Mouse (Mus musculus): ENCODE results near the gene Olfr675.
"Not testable (repeated sequence)": the region's sequence is repeated elsewhere in the genome, so short reads cannot be mapped to it uniquely, and the experiment has no call there.

Olfr675 gene

GRCm38 (mm10) chr7:105028360-105028759, at the start of gene Olfr675:
Gene Olfr675 (minus strand): TSS chr7:105028460.
- DNase-seq (ENCODE audit: low spot score in 2 of 2), result no peak

- DNase-seq (ENCODE audit: low spot score in 2 of 2), result no peak
These were observed 35.9 kb upstream of the Olfr675 start, which contains the start of gene Olfr678 for GRCm38 (mm10) chr7:105064175-105064574. Gene Olfr678 (plus strand): TSS chr7:105064475.

- DNase-seq (ENCODE audit: low spot score in 2 of 2), result no peak
These were observed 30.7 kb upstream of the Olfr675 start for GRCm38 (mm10) chr7:105058951-105059350.

- DNase-seq (ENCODE audit: low spot score in 2 of 2), result not testable (repeated sequence)
These were observed 5.6 kb upstream of the Olfr675 start for GRCm38 (mm10) chr7:105033836-105034235.

GRCm38 (mm10) chr7:105032398-105032797, 4.1 kb upstream of the Olfr675 start, which contains the start of gene Olfr676:
Gene Olfr676 (plus strand): TSS chr7:105032698.
- no peak for DNase-seq (ENCODE audit: low spot score in 2 of 2)

- DNase-seq (ENCODE audit: low spot score in 2 of 2), result no peak
These were observed 5.7 kb downstream of the Olfr675 start for GRCm38 (mm10) chr7:105022530-105022929.

GRCm38 (mm10) chr7:105001929-105002328, 26.3 kb downstream of the Olfr675 start, which contains the start of gene Olfr672:
Gene Olfr672 (minus strand): TSS chr7:105002029.
- DNase-seq (ENCODE audit: low spot score in 2 of 2), result no peak

- no peak for DNase-seq (ENCODE audit: low spot score in 2 of 2)
These were observed 49.2 kb downstream of the Olfr675 start, which contains the start of gene Olfr671 for GRCm38 (mm10) chr7:104979026-104979425. Gene Olfr671 (minus strand): TSS chr7:104979126.

- DNase-seq (ENCODE audit: low spot score in 2 of 2), result not testable (repeated sequence)
These were observed 55.8 kb downstream of the Olfr675 start for GRCm38 (mm10) chr7:104972507-104972906.

Data from frontal cortex, postnatal 10 days (tissue).